Mouse (Mus musculus) activated CD4-positive, CD25-positive, alpha-beta regulatory T cell, adult 4 months (primary cell): ENCODE results near the gene Slc50a1. TPM values are rescaled to one million over a fixed set of nuclear protein-coding genes. Genes with fewer than 3 reads are reported as not detected.

ENCODE experiments used
- ATAC-seq: one replicate; pipeline ENCODE4 v1.8.0; 2017
- polyA plus RNA-seq, 2 experiments: library from polyadenylated mRNA; unstranded; fragments of 100-300 nt; shearing (Covaris generic); gene quantifications; one replicate each; pipeline ENCODE4 v1.2.1; 2017

Gene Slc50a1
- polyA plus RNA-seq, 2 experiments from 2014 or later = 195 to 254 TPM

DNA sequence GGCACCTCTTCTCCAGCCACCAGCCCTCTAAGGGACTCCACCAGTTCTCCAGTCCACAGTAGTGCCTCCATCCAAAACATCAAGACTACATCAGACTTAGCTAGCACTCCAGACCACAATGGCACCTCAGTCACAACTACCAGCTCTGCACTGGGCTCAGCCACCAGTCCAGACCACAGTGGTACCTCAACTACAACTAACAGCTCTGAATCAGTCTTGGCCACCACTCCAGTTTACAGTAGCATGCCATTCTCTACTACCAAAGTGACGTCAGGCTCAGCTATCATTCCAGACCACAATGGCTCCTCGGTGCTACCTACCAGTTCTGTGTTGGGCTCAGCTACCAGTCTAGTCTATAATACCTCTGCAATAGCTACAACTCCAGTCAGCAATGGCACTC, 39.8 kb downstream of the Slc50a1 start:
- no peak for ATAC-seq

DNA sequence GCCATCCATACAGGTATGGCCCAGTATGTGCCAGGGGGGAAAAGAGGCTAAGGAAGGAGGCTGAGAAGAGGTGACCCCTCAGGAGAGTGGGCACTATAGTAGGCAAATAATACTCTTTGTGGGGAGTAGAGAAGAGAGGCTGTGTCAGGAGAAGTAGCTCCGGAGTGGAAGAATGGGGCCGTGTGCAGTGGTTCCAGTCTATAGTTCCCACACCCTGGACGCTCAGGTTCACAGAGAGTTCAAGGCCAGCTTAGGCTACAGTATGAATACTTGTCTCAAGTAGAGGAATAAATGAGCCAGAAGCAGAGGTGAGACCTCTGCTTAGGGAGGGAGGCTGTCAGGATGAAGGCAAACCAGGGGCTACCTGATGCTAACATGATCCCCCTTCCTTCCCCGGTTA, 41.1 kb downstream of the Slc50a1 start:
- no peak for ATAC-seq

DNA sequence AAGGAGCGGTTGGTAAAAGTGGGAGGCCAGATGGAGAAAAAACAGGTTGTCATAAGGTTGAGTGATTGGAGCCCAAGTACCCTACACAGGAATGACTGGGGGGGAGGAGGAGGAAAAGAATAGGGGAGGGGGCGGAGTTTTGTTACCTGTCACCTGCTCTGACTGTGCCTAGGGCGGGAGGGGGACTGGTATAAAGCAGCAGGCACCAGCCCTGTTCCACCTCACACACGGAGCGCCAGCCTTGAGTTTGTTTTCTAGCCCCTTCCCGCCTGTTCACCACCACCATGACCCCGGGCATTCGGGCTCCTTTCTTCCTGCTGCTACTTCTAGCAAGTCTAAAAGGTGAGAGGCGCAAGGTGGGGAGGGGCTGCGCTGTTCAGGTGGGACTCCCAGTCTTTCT, 41.5 kb downstream of the Slc50a1 start, which contains the start of gene Muc1:
TSS of gene Muc1 (plus strand) at position 222 of the 400 bp plus-strand sequence.
- ATAC-seq = no peak

DNA sequence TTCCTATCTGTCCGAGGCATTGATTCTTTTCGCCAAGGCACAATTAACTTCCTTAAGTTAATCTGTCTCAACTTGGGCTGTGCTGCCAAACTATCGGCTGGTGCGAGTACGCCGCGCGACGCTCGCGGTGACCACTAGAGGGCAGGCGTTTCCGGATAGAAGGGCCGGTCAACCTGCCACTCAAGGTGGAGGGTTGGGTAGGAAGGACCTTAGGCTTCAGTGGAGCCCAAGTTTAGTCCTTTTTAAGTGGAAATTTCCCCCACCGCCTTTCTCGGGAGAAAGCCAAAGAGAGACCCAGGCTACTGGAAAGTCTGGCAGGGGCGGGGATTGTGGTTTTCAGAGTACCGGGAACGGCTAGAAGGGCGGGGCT, 42.2 kb downstream of the Slc50a1 start:
- peak; percentile 52 for ATAC-seq

DNA sequence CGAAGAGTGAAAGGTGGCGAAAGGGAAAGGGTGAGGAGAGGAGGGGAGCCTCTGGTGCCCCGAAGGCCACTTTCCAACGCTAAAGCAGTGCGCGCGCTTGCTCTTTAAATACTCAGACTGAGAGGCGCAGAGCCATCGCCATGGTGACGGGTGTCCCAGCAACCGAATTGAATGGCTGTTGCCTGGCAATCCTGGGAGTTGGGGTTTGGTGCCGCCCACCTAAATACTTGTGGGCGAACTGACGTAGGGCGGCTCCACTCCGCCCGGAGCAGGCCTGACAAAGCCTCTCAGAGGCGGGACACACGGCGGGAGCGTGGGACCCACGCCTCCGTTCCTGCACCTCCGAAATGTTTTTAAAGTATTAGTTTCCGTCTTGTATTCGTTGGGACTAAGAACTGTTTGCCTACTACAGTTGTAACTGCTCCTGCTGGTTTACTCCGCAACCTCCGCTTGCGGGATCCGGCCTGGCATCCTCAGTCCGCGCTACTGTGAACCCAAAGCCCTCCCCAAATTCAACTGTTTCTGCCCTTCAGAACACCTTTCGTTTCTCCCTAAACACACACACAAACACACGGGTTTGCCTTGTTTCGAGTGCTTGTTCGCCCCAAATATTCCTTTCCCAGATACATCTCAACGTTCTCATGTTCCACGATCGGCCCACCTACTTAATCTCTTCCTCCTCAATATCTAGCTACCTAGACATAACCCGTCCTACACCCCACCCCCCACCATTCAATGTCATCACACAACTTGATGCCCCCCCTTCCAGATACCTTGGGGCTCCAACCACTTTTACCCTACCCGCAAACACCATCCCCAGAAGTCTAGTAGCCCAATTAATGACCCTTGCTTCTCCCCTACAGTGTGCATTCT, 42.8 kb downstream of the Slc50a1 start:
- ATAC-seq = peak; percentile 62

DNA sequence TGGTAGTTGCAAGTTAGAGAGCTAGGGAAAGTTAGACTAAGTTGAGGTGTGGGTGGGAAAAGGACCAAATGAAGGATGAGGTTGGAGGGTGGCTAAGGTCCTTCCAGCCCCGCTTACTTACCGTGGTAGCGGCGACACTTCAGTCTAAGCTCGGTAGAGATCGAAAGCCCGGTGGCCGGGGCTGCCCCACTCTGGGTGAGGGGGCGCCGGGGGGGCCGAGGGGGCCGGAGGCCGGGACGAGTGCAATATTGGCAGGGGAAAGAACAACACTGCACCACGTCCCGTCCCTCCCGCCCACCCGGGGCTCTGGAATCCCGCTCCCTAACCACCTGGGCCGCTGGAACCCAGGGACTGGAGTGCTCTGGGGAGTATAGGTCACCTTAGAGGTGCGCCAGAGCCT, 43.5 kb downstream of the Slc50a1 start, which contains the start of gene Mtx1:
TSS of gene Mtx1 (minus strand) at position 189 of the 400 bp plus-strand sequence.
- no peak for ATAC-seq

DNA sequence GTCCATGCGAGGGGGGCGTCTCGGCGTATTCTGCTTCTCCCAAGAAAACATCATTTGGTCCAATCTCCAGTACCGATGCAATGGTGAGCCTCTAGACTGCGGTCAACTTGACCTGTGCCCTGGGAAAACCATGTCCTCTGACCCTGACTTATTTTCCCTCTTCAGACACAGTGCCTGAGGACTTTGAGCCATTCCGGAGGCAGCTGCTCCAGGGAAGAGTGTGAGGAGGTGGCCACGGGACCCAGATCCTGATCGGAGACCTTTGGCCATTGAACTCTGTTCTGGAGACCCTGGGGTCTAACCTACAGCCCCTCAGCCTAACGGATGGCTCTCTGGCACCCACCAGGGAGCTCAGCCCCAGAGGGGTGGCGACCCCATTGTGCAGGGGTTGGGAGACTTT, 44.0 kb downstream of the Slc50a1 start:
- no peak for ATAC-seq

DNA sequence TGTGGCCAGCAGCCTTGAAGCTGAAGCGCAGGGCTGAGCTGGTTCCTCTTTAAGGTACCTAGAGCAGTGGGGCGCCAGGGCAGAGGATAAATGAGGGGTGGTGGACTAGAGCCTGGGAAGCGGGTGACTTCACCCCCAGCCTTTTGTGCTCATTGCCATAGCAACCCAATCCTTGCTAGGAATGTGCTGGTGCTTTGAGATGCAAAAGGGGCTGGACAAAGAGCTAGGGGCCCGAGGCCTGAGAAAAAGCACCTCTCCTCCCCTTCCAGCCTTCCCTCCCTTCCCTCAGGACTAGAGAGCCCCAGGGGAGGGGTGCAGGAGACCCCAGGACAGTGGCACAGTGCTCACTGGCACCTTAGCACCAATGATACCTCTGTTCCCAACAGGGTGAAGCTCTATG, 44.5 kb downstream of the Slc50a1 start:
- no peak for ATAC-seq

DNA sequence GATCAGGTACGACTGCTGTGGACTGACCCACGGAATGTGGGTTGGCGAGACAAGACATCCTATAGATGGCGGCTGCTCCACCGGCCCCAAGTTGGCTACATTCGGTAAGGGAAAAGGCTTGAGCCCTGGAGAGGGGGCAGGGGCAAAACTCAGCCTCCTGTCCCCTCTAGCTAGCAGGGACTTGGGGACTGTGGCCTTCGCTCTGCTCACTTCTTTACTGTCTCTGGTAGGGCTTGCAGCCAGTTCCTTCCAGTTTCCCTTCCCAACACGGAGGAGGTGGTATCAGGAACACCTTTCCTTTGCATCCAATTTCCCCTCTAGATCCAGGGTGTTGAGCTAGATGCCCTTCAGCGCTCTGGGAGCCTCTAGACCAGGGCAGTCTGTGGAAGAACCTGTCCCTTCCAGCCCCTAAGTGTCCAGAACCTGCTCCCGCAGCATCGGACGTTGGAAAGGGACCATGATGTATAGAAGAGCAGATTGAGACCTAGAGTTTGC, 45.0 kb downstream of the Slc50a1 start:
- no peak for ATAC-seq

DNA sequence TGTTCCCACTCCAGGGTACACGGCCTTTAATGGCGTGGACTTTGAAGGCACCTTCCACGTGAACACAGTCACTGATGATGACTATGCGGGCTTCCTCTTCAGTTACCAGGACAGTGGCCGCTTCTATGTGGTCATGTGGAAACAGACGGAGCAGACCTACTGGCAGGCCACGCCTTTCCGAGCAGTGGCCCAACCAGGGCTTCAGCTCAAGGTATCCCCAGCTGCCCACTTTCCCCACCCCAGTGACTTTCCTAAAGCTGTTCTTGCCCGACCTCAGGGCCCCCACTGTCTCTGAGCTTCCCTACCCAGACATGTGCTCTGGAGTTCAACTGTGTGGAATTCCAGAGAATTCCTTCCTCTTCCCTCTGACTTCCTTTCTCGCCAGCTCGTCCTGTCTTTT, 45.6 kb downstream of the Slc50a1 start:
- no peak for ATAC-seq

DNA sequence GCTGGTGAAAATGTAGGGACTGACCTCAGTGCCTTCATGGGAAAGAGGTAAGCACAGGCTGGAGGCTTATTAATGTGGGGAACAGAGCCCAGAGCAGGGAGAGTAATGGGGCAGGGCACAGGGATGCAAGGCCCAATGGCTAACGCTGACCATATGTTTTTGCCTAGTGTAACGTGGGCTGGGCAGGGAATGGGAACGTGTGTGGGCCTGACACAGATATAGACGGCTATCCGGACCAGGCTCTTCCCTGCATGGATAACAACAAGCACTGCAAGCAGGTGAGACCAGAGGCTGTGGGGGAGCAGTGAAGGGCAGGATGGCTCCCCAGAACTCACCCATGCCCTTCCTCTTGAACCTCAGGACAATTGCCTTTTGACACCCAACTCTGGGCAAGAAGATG, 49.2 kb downstream of the Slc50a1 start:
- ATAC-seq = no peak

DNA sequence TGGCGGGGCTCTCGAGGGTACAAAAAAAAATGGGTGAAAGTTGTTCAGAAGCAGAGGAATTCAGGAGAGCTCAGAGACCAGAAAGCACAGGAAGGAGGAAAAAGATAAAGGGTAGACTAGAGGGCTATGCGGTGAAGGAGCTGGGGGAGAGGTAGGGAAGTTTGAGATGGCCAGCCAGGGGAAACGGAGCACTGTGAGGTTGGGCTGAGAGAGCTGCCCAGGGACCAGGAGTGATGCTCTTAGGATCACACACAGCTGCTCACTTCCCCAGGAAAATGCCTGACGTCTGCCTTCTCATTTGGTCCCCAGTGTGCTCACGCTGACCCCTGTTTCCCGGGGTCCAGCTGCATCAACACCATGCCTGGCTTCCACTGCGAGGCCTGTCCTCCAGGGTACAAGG, 50.8 kb downstream of the Slc50a1 start:
- no peak for ATAC-seq

DNA sequence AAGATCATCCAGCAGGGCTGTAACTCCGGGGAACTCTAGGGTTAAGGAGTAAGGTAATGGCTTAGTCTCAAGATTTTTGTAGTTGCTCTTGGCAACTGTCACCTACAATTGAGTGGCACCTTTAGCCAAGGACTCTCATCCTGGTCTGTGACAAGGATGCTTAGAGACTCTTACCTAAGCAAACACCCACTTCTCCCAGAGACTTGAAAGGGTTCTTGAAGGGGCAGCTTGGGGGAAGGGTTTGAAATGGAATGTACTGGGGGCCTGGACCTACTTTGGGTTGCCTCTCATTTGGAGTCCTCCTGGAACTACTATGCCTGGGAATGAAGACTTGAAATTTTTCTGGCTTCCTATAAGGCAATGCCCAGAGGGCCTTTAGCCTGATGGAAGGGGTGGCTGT, 52.1 kb downstream of the Slc50a1 start:
- no peak for ATAC-seq

Other genes starting within 250 kb of the Slc50a1 start
- 10 to 100 TPM; 54.4 to 70.3 TPM for gene Rusc1, start 177.3 kb downstream of the Slc50a1 start, polyA plus RNA-seq
- under 1 TPM in 1 of 2 experiments, not detected in 1; 0.23 TPM for gene Gm43738, start 169.5 kb downstream of the Slc50a1 start, polyA plus RNA-seq
- 10 to 100 TPM; 75.1 to 83.8 TPM for gene Fdps, start 168.6 kb downstream of the Slc50a1 start, polyA plus RNA-seq
- gene Pklr, start 134.4 kb downstream of the Slc50a1 start, polyA plus RNA-seq = not detected
- gene Hcn3, start 110.4 kb downstream of the Slc50a1 start, polyA plus RNA-seq = under 1 TPM; 0.50 to 0.69 TPM
- 10 to 100 TPM; 12.4 to 18.5 TPM for gene Clk2, start 105.8 kb downstream of the Slc50a1 start, polyA plus RNA-seq
- 100 to 1,000 TPM; 160 to 182 TPM for gene Scamp3, start 93.1 kb downstream of the Slc50a1 start, polyA plus RNA-seq
- gene Fam189b, start 87.4 kb downstream of the Slc50a1 start, polyA plus RNA-seq = 100 to 1,000 TPM; 158 to 168 TPM
- 10 to 100 TPM; 72.1 to 75.6 TPM for gene Gba, start 67.6 kb downstream of the Slc50a1 start, polyA plus RNA-seq
- gene Thbs3, start 55.4 kb downstream of the Slc50a1 start, polyA plus RNA-seq = 1 to 10 TPM in 1 of 2 experiments, under 1 TPM in 1; 0.22 to 2.4 TPM
- gene Mtx1, start 43.5 kb downstream of the Slc50a1 start, polyA plus RNA-seq = 100 to 1,000 TPM in 1 of 2 experiments, 10 to 100 TPM in 1; 90.7 to 112 TPM
- under 1 TPM; 0.88 to 0.97 TPM for gene Muc1, start 41.5 kb downstream of the Slc50a1 start, polyA plus RNA-seq
- gene Krtcap2, start 24.6 kb downstream of the Slc50a1 start, polyA plus RNA-seq = 100 to 1,000 TPM; 275 to 319 TPM
- gene Trim46, start 24.3 kb downstream of the Slc50a1 start, polyA plus RNA-seq = 1 to 10 TPM; 2.1 to 3.4 TPM
- 100 to 1,000 TPM; 124 to 160 TPM for gene Dpm3, start 11.2 kb downstream of the Slc50a1 start, polyA plus RNA-seq
- gene Efna1, start 10.6 kb upstream of the Slc50a1 start, polyA plus RNA-seq = not detected
- not detected for gene Efna3, start 52.4 kb upstream of the Slc50a1 start, polyA plus RNA-seq
- under 1 TPM; 0.28 to 0.50 TPM for gene Efna4, start 67.5 kb upstream of the Slc50a1 start, polyA plus RNA-seq
- gene Adam15, start 79.4 kb upstream of the Slc50a1 start, polyA plus RNA-seq = 10 to 100 TPM in 1 of 2 experiments, 1 to 10 TPM in 1; 7.7 to 12.7 TPM
- under 1 TPM in 1 of 2 experiments, not detected in 1; 0.15 TPM for gene Dcst2, start 91.4 kb upstream of the Slc50a1 start, polyA plus RNA-seq
- under 1 TPM; 0.54 to 0.79 TPM for gene Dcst1, start 94.7 kb upstream of the Slc50a1 start, polyA plus RNA-seq
- gene Zbtb7b, start 124.2 kb upstream of the Slc50a1 start, polyA plus RNA-seq = 10 to 100 TPM; 13.2 to 16.5 TPM
- gene Lenep, start 132.2 kb upstream of the Slc50a1 start, polyA plus RNA-seq = 1 to 10 TPM in 1 of 2 experiments, not detected in 1; 2.4 TPM
- gene Flad1, start 141.3 kb upstream of the Slc50a1 start, polyA plus RNA-seq = 10 to 100 TPM; 37.7 to 45.7 TPM
- gene Cks1b, start 147.8 kb upstream of the Slc50a1 start, polyA plus RNA-seq = 10 to 100 TPM; 70.8 to 92.3 TPM
- 10 to 100 TPM; 29.6 to 43.2 TPM for gene Shc1, start 147.9 kb upstream of the Slc50a1 start, polyA plus RNA-seq
- 1 to 10 TPM; 8.6 to 9.6 TPM for gene Pygo2, start 159.6 kb upstream of the Slc50a1 start, polyA plus RNA-seq
- 10 to 100 TPM; 35.6 to 47.3 TPM for gene Pbxip1, start 166.1 kb upstream of the Slc50a1 start, polyA plus RNA-seq
- 10 to 100 TPM; 31.4 to 41.9 TPM for gene Pmvk, start 184.0 kb upstream of the Slc50a1 start, polyA plus RNA-seq
- not detected for gene Kcnn3, start 249.6 kb upstream of the Slc50a1 start, polyA plus RNA-seq